Mouse (Mus musculus) kidney, embryonic 14.5 days (tissue): ENCODE results near the gene Cisd1. TPM values are rescaled to one million over a fixed set of nuclear protein-coding genes. Genes with fewer than 3 reads are reported as not detected.
A peak's percentile ranks its signal among the peaks of the same experiment; 100 is the strongest.

ENCODE experiments used
- ATAC-seq: fragments of 200-750 bp; cut with Nextera tagmentation; 2 replicates; pipeline ENCODE4 v1.8.0; 2017; ENCODE audit warnings: moderate number of reproducible peaks, mild to moderate bottlenecking, moderate TSS enrichment, moderate library complexity; ENCODE audit not compliant: low FRiP score, low TSS enrichment
- H3K27ac ChIP-seq: fragments of 300-500 bp; sonication (generic); 2 replicates; pipeline ENCODE4 v1.5.1; 2014; ENCODE audit warnings: low read depth, mild to moderate bottlenecking, low read length, moderate library complexity, mixed read lengths
- H3K27me3 ChIP-seq: fragments of 300-500 bp; sonication (generic); 2 replicates; pipeline ENCODE4 v1.6.1; 2014; ENCODE audit warnings: mild to moderate bottlenecking, low read length; ENCODE audit not compliant: control insufficient read depth, insufficient read depth
- H3K36me3 ChIP-seq: fragments of 300-500 bp; sonication (generic); 2 replicates; pipeline ENCODE4 v1.6.1; 2014; ENCODE audit warnings: low read length, mixed read lengths; ENCODE audit not compliant: control insufficient read depth, insufficient read depth
- H3K4me1 ChIP-seq: fragments of 300-500 bp; sonication (generic); 2 replicates; pipeline ENCODE4 v1.6.1; 2014; ENCODE audit warnings: low read length, mixed read lengths; ENCODE audit not compliant: control insufficient read depth, insufficient read depth
- H3K4me2 ChIP-seq: fragments of 300-500 bp; sonication (generic); replicated peaks from 2 replicates; pipeline ENCODE4 v1.6.1; 2014; ENCODE audit warnings: low read depth, mild to moderate bottlenecking, low read length
- H3K4me3 ChIP-seq: fragments of 300-500 bp; sonication (generic); 2 replicates; pipeline ENCODE4 v1.5.1; 2014; ENCODE audit warnings: mild to moderate bottlenecking, low read length
- H3K9ac ChIP-seq: fragments of 300-500 bp; sonication (generic); 2 replicates; pipeline ENCODE4 v1.6.1; 2014; ENCODE audit warnings: low read depth, mild to moderate bottlenecking, low read length, moderate library complexity
- H3K9me3 ChIP-seq: fragments of 300-500 bp; sonication (generic); 2 replicates; pipeline ENCODE4 v1.6.1; 2016; ENCODE audit warnings: low read length; ENCODE audit not compliant: control insufficient read depth
- WGBS: fragments of 180-500 bp; shearing (Covaris S2); extraction: QIAGEN DNeasy Blood & Tissue Kit; methylation state at CpG from one replicate; pipeline ENCODE4 v1.1.7; 2014; 5-methylcytosine and 5-hydroxymethylcytosine counted together
- polyA plus RNA-seq: library from polyadenylated mRNA; unstranded; fragments of >200 nt; fragmentation: Nextera tagmentation; extraction: Ambion mirVana; gene quantifications from 2 replicates; pipeline ENCODE4 v1.2.1, GENCODE M21; 2014

Cisd1 gene
- polyA plus RNA-seq, 1 experiment from 2014 or later = 130 TPM

- Histone ChIP-seq H3K27me3 (no peaks in the 10 kb centered on the region), H3K9me3 (no peaks in the 10 kb centered on the region), H3K4me2 (no peak overlapping the region), H3K4me3 (no peak overlapping the region), H3K9ac (no peak overlapping the region), H3K36me3 (peaks cover 11% of the 10 kb centered on the region; the same call in 1 of the 2 replicates), H3K27ac (no peak overlapping the region), H3K4me1 (no peaks in the 10 kb centered on the region)
- WGBS = 16% methylated on average over 7 of the region's 7 CpGs
- ATAC-seq = no peak; the same call in 1 of the 2 replicates
These were observed 18.0 kb downstream of the Cisd1 start for GRCm38 (mm10) chr10:71326789-71327188.

DNA sequence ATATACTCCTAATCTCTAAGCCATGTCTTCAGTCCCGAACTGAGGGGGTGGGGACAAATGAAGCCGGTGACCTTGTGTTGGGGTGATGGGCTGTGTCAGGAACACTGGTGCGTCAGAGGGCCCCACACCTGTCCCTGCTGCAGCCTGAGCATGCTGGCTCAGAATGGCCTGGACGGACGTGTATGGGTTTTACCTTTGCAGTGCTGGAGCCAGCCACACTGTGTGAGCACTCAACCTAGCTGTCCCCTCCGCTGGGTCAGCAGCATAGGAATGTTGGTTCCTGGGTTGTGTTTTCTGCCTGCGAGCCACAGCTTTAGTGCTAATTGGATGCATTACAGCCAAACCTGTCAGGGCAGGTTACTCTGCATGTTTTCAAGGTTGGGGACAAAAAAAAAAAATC, 18.6 kb downstream of the Cisd1 start:
- Histone ChIP-seq H3K4me1 (no peaks in the 10 kb centered on the region), H3K4me3 (no peak overlapping the region), H3K9ac (no peak overlapping the region), H3K36me3 (peaks cover 11% of the 10 kb centered on the region; the same call in 1 of the 2 replicates), H3K4me2 (no peak overlapping the region), H3K9me3 (no peaks in the 10 kb centered on the region), H3K27ac (no peak overlapping the region), H3K27me3 (no peaks in the 10 kb centered on the region)
- WGBS = 75% methylated on average over 7 of the region's 7 CpGs
- no peak for ATAC-seq

- Histone ChIP-seq H3K4me1 (no peaks in the 10 kb centered on the region), H3K36me3 (no peaks in the 10 kb centered on the region), H3K4me3 (no peak overlapping the region), H3K4me2 (no peak overlapping the region), H3K27me3 (no peaks in the 10 kb centered on the region), H3K27ac (no peak overlapping the region), H3K9me3 (no peaks in the 10 kb centered on the region), H3K9ac (no peak overlapping the region)
- WGBS = 82% methylated on average over 8 of the region's 8 CpGs
- ATAC-seq = no peak
These were observed 21.1 kb downstream of the Cisd1 start for GRCm38 (mm10) chr10:71323669-71324068.

GRCm38 (mm10) chr10:71316497-71316896, 28.3 kb downstream of the Cisd1 start:
- no peaks in the 10 kb centered on the region for H3K9me3 ChIP-seq
- H3K27ac ChIP-seq = no peak overlapping the region
- ATAC-seq = no peak
- no peak overlapping the region for H3K9ac ChIP-seq
- H3K4me1 ChIP-seq = no peaks in the 10 kb centered on the region
- no peaks in the 10 kb centered on the region for H3K27me3 ChIP-seq
- no peaks in the 10 kb centered on the region for H3K36me3 ChIP-seq
- no peak overlapping the region for H3K4me3 ChIP-seq
- no peak overlapping the region for H3K4me2 ChIP-seq
- WGBS = 81% methylated on average over 7 of the region's 7 CpGs

DNA sequence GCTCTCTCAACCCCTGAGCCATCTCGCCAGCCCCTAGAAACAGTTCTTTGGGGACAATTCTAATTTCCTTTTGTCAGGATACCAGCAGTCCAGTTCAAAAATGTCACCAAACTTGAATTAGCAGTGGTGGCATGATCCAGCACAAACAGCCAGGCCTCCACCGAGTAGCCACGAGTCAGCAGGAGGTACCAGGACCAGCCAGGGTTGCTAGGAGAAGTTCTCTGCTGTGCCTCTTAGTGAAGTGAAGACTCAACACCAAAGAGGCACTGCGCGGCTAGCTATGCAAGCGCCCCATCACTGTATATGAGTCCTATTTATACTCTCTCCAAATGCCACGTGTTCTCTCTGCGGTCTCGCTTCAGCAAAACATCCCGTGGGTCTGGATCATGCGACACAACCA, 28.7 kb downstream of the Cisd1 start:
- Histone ChIP-seq H3K4me1 (no peaks in the 10 kb centered on the region), H3K9ac (no peak overlapping the region), H3K9me3 (no peaks in the 10 kb centered on the region), H3K27me3 (no peaks in the 10 kb centered on the region), H3K36me3 (no peaks in the 10 kb centered on the region), H3K4me3 (no peak overlapping the region), H3K4me2 (no peak overlapping the region), H3K27ac (no peak overlapping the region)
- 86% methylated on average over 11 of the region's 11 CpGs for WGBS
- ATAC-seq = no peak

DNA sequence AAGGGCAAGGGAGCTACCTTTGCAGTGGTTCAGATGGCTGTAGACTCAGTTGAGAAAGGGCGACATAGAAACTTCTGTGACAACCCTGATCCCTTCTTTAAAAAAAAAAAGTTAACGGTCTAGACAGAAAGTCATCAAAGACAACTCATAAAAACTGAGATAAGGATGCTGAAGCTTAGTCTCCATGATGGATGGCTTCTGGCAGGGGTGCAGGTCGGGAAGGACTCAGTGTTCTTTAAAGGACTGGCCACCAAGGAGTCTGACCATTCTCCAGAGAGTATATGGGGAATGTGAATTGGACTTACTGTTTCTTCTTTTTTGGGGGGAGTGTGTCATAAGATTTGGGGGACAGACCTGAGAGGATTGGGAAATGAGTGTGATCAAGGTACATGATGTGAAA, 30.2 kb downstream of the Cisd1 start:
- H3K4me2 ChIP-seq = no peak overlapping the region
- no peak overlapping the region for H3K27ac ChIP-seq
- no peaks in the 10 kb centered on the region for H3K27me3 ChIP-seq
- 62% methylated on average over 3 of the region's 3 CpGs for WGBS
- no peaks in the 10 kb centered on the region for H3K9me3 ChIP-seq
- H3K9ac ChIP-seq = no peak overlapping the region
- no peaks in the 10 kb centered on the region for H3K4me1 ChIP-seq
- H3K36me3 ChIP-seq = no peaks in the 10 kb centered on the region
- H3K4me3 ChIP-seq = no peak overlapping the region
- no peak for ATAC-seq

- Histone ChIP-seq H3K27ac (no peak overlapping the region), H3K9me3 (no peaks in the 10 kb centered on the region), H3K36me3 (no peaks in the 10 kb centered on the region), H3K4me1 (no peaks in the 10 kb centered on the region), H3K9ac (no peak overlapping the region), H3K27me3 (no peaks in the 10 kb centered on the region), H3K4me3 (no peak overlapping the region), H3K4me2 (no peak overlapping the region)
- WGBS = 68% methylated on average over 3 of the region's 3 CpGs
- no peak for ATAC-seq
These were observed 34.5 kb downstream of the Cisd1 start for GRCm38 (mm10) chr10:71310288-71310687.

DNA sequence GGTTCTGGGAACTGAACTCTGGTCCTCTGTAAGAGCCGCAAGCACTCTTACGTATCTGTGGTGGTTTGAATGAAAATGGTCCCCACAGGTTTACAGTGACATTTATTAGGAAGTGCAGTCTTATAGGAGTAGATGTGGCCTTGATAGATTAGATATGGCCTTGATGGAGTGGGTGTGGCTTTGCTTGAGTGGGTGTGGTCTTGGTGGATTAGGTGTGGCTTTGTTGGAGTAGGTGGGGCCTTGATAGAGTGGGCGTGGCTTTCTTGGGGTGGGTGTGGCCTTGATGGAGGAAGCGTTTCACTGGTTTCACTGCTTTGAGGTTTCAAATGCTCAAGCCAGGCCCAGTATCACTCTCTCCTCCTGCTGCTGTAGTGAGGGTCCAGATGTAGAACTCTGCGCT, 36.6 kb downstream of the Cisd1 start:
- ATAC-seq = no peak
- WGBS = 90% methylated on average over 5 of the region's 5 CpGs
- Histone ChIP-seq H3K4me3 (no peak overlapping the region), H3K27ac (no peak overlapping the region), H3K4me1 (no peaks in the 10 kb centered on the region), H3K9me3 (no peaks in the 10 kb centered on the region), H3K4me2 (no peak overlapping the region), H3K27me3 (no peaks in the 10 kb centered on the region), H3K9ac (no peak overlapping the region), H3K36me3 (no peaks in the 10 kb centered on the region)

GRCm38 (mm10) chr10:71306759-71307158, 38.0 kb downstream of the Cisd1 start:
- H3K4me2 ChIP-seq = no peak overlapping the region
- 74% methylated on average over 6 of the region's 6 CpGs for WGBS
- no peak overlapping the region for H3K27ac ChIP-seq
- no peak for ATAC-seq
- H3K36me3 ChIP-seq = no peaks in the 10 kb centered on the region
- H3K27me3 ChIP-seq = no peaks in the 10 kb centered on the region
- H3K9ac ChIP-seq = no peak overlapping the region
- H3K4me3 ChIP-seq = no peak overlapping the region
- H3K9me3 ChIP-seq = no peaks in the 10 kb centered on the region
- no peaks in the 10 kb centered on the region for H3K4me1 ChIP-seq

- Histone ChIP-seq H3K4me3 (no peak overlapping the region), H3K36me3 (no peaks in the 10 kb centered on the region), H3K27me3 (no peaks in the 10 kb centered on the region), H3K4me2 (peak overlapping the region; percentile 12; the same call in 1 of the 2 replicates), H3K27ac (no peak overlapping the region), H3K4me1 (no peaks in the 10 kb centered on the region), H3K9me3 (no peaks in the 10 kb centered on the region), H3K9ac (no peak overlapping the region)
- ATAC-seq = no peak
- WGBS = 21% methylated on average over 6 of the region's 6 CpGs
These were observed 38.6 kb downstream of the Cisd1 start for GRCm38 (mm10) chr10:71306190-71306589.
